Mouse (Mus musculus) heart, postnatal 10 days (tissue): ENCODE data around the gene Apoc2. TPM values are rescaled to one million over a fixed set of nuclear protein-coding genes. Genes with fewer than 3 reads are reported as not detected.
A peak's percentile ranks its signal among the peaks of the same experiment; 100 is the strongest.
"Not testable (repeated sequence)": the region's sequence is repeated elsewhere in the genome, so short reads cannot be mapped to it uniquely, and the experiment has no call there.

Experiments
- DNase-seq, 2 experiments: peaks; one replicate each; pipeline ENCODE4 v3.0.0; 2021
- intact Hi-C: fragments of 180-260 bp; cut with DNase I; formaldehyde crosslinking; loops from one replicate; pipeline ENCODE4 v1.15.1; 2025
- total RNA-seq, 2 experiments: library from RNA; stranded (reverse); gene quantifications; 2 replicates each; pipeline ENCODE4 v1.2.3; 2021

Apoc2 gene
- total RNA-seq, 2 experiments from 2014 or later = 0.60 TPM; not detected in 1

GRCm38 (mm10) chr7:19700299-19701068, 22.7 kb upstream of the Apoc2 start:
- DNase-seq = no peak
- intact Hi-C loops = loop anchor here (1.0 kb wide), 1 partner anchor 31 kb away; no protein-coding TSS in a partner anchor

DNA sequence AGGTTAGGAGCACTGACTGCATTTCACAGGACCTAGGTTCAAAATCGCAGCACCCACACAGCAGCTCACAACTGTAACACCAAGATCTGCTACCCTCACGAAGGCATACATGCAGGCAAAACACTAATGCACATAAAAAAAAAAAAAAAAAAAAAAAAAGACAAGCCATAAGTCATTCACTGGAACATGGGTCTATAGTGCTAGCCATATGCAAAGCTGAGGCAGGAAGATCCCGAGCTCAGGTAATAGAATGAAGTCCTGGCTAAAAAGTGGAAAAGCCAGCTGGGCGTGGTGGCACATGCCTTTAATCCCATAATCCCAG, 22.0 kb upstream of the Apoc2 start:
- DNase-seq = no peak
- intact Hi-C loops = no loop called here

DNA sequence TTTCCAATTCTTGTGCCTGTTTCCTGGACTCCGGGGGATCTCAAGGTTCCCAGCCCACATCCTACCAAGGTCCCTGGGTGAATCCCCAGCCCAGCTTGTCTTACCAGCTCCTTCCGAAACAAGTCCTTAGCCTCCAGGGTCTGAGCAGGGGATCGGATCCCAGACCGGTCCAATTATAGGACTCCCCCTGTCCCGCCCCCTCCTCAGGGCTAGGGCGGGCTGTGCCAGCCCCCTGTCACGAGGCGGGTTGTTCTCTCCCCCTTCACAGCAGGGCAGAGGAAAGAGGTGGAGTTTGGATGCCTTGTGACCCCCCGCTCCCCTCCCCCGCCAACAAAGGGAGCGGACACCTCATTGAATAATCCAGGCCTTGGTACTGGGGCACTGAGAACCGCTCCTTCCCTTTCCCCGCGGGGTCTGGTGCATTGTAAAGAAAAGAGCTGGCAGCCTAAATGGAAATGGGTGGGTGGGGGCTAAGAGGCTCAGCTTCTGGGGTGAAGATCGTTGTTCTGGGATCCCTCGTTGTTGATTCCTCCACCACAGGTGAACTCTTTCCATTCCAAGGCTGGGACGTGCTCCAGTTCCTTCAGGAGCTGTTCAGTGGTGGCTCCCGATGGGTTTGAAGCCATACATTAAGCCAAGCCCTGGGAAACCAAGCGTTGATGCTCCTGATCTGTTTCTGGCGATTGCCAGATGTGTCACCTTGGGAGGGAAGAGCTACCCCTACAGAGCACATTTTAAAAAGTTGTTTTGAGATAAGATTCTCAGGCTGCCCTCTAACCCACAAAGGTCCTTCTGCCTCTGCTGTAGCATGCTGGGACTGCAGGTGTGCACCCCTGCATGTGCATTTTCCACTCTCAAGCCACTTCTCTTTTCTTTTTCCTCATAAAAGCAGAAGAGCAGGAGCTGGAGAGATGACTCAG, 21.4 kb upstream of the Apoc2 start, which contains the start of gene Apoe:
Gene Apoe, minus strand, starts transcription at position 282 of the 920 bp plus-strand sequence.
- DNase-seq = peak; percentile 72 to 74
- intact Hi-C loops = no loop called here

DNA sequence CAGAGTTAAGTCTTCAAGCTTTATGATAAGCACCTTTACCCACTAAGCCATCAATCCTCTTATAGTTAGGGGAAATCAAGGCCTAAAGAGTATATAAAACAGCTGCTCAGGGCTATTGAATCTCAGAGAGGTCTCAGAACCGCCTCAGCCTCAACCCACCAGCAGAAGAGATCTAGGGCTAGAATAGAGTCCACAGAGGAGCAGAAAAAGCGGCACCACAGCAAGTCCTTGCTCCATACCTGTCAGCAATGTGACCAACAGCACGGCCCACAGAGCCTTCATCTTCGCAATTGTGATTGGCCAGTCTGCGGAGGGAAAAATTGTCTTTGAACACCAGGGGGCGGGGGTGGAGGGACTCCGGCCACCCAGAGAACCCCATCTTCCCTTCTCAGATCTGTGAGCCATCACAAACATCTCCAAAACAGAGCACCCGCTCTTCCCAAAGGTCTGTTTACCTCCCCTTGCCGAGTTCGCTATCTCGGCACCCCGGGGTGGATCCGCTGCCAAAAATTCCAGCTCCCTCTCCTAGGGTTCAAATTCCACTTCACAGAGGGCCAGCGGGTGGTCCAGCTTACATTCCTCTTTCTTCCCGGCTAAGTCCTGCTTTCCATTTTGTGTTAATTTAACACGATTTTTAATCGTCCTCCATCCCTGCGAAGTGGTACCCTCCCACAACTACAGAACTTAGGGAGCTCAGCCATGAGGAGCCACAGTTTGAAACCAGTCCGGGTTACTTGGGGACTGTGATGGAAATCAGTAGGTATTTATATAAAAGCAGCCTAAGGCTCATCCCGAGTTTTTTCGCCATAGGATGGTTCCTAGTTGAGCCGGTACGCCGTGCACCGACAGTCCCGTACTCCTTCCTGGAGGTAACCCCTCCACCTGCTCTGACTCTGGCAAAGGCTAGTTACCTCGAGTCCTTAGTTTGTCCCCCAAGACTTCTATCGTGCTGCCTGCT, 20.5 kb upstream of the Apoc2 start:
- no peak for DNase-seq

DNA sequence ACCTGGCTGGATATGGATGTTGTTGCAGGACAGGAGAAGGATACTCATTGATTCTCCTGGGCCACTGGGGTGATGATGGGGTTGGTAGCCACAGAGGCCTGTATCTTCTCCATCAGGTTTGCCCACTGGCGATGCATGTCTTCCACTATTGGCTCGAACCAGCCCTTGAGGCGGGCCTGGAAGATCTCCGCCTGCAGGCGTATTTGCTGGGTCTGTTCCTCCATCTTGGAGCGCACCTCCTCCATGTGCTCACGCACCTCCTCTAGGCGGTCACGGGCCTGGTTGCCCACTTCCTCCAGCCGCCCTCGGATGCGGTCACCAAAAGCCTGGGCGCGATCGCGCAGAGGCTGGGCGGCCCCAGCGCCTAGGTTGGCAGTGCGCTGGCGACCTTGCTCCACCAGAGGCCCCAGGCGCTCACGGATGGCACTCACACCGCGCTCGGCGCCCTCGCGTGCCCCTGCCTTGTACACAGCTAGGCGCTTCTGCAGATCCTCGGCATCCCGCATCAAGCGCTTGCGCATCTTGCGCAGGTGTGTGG, 18.7 kb upstream of the Apoc2 start:
- intact Hi-C loops = no loop called here
- no peak for DNase-seq

More for the DNA sequence above, 20.5 kb upstream of the Apoc2 start:
- intact Hi-C loops = no loop called here

DNA sequence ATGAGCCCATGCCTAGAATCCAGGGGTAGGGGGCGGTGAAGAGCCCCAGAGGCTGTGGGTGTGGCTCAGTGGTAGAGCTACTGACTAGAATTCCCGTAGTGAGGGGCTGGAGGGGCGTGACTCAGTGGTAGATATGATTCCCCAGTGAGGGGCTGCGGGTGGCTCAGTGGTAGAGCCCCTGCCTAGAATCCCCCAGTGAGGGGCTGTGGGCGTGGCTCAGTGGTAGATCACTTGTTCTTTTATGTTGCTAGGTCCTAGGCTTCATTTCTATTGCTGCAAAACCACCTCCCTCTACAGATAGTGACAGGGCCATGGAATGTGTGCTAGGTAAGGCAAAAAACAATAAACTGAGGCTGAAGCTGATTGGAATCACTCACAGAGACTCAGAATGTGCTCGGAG, 18.1 kb upstream of the Apoc2 start:
- no peak for DNase-seq
- intact Hi-C loops = no loop called here

DNA sequence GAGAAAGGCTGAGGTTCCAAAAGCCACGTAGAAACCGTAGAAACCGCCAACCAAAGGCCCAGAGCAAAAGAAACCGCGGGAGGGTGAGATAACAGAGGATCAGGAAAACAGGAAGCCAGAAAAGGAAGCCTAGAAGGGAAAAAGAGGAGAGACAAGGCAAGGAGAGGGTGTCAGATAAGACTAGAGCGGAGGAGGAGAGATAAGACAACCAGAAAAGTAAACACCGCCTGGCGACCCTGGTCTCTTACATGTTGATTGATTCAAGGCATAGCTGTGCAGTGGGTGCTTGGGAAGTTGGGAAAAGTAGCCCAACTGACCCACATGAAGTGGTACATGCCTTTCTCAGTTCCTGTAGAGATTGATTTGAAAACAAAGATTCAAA, 17.5 kb upstream of the Apoc2 start:
- DNase-seq = no peak
- intact Hi-C loops = no loop called here

DNA sequence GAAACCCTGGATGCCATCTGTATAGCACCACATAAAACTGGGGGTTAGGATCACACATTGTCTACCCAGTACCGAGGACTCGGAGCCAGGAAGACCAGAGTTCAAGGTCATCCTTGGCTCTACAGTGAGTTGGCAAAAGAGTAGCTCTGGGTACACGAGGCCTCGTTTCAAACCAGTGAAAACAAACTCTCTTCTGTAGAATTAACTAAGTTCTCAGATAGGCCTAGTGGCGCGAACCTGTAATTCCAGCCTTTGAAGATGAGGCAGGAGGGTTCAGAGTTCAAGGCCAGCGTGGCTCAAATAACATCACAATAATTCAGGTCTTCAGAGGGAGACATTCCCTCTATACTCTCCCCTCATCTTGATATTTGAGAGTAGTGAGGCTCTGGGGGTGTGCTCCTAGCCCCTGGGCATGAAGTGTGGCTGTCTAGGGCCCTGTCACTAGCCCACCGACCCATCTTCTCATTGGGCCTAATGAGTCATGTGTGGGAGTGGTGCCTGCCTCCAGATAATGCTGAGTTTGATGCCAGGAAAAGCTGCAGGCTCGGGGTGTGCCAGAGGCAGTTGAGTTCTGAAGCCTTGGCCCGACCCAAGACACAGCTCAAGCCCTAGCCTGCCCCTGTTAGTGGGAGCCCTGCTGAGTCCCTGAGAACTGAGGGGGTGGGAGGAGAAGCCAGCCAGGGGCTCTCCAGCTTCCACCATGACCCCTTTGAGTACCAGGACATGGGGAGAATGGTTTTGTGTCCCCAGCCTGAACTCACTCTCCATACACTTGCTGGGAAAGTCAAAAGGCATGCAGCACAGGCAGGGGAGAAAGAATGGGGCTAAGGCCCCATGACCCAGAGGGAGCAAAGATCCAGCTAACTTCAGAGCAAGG, 16.8 kb upstream of the Apoc2 start:
- intact Hi-C loops = no loop called here
- peak in 1 of 2 experiments; percentile 37 for DNase-seq

- DNase-seq = peak; percentile 53 to 68
- intact Hi-C loops = no loop called here
Observed at GRCm38 (mm10) chr7:19693421-19693820, 15.7 kb upstream of the Apoc2 start.

DNA sequence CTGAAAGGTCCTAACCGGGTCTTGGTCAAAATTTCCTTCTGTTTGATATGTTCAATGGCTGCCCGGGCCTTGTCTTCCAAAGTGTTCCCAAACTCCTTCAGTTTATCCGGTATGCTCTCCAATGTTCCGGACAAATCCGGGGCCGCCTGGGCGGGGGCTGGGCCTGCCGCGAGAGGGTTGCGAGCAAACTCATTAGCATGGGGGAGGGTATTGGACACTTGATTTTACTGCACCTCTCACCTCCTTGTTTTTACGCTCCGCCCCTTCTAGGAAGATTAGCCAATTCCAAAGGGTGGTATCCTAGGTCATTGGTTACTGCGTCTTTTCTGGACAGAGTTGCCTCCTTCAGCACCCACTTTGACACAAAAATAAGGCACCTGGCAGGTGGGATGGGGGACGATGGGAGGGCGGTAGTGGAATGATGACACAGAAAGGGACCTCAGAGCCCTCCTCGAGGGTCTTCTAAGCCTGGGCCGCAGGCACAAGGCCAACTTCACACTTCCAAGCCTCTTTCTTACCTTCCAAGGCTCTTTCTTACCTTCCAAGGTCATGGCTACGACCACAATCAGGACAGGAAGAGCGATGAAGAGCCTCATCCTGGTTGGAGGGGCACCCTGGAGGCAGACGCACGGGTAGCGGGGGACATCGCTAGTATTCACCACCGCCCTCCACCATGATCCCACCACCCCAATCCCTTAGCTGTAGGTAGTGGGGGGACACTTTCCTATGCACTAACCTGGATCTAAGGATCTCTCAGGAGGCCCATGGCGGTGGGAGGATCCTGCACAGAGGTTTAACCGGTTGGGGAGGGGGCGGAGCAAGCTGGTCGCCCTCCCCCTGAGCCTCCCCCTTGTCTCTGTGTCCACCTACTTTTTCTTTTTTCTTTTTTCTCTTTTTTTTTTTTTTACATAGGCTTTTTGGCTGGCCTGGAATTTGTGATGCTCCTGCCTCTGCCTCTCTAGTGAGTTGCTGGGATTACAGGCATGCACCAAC, 14.4 kb upstream of the Apoc2 start, which contains the start of gene Apoc1:
Gene Apoc1, minus strand, starts transcription at position 788 of the 993 bp plus-strand sequence.
- DNase-seq = no peak
- intact Hi-C loops = no loop called here

DNA sequence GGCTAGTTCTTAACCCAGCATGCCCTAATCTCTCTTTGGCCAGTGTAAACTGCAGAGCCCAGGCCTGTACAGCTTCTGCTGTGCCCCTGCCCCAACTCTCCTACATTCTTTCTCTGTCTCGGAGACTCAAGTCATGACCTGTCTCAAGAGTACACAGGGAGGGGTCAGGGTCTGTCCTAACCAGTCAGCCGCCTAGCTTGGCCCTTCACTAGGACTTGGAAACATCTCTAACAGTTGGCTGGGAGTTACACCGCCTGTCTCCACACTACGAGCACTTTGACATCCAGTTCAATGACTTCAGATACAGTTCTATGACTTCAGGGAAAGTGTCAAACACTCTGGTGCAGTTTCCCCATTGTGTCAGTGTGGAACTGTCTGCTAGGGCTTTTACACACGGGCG, 13.7 kb upstream of the Apoc2 start:
- no peak for DNase-seq
- intact Hi-C loops = no loop called here

DNA sequence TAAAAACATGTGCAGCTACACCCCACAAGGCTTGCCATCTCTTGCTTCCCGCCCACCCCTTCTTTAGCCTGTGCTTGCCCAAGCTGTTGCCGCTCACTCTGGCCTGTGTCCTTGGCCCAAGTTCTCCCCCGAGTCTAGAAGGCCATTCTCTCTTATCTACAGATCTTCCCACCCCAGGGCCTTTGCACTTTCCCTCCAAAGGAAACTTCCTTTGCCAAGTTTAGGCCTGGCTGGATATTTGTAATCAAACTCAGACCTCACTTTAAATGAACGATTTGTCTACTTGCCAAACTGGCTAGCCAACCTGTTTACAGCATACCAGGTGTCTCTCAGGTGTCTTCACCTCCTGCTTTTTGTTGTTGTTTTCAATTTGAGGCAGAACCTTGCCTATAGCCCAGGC, 13.1 kb upstream of the Apoc2 start:
- intact Hi-C loops = no loop called here
- DNase-seq = no peak

GRCm38 (mm10) chr7:19688611-19689010, 10.9 kb upstream of the Apoc2 start:
- intact Hi-C loops = no loop called here
- DNase-seq = no peak

- intact Hi-C loops = no loop called here
- DNase-seq = no peak
Observed at GRCm38 (mm10) chr7:19688101-19688500, 10.4 kb upstream of the Apoc2 start.

GRCm38 (mm10) chr7:19686927-19687583, 9.3 kb upstream of the Apoc2 start:
- intact Hi-C loops = not testable (repeated sequence)

GRCm38 (mm10) chr7:19686521-19686920, 8.8 kb upstream of the Apoc2 start:
- no peak for DNase-seq

More at GRCm38 (mm10) chr7:19686927-19687583, 9.3 kb upstream of the Apoc2 start:
- DNase-seq = not testable (repeated sequence)

GRCm38 (mm10) chr7:19685374-19685773, 7.6 kb upstream of the Apoc2 start:
- intact Hi-C loops = no loop called here
- no peak for DNase-seq

More at GRCm38 (mm10) chr7:19686521-19686920, 8.8 kb upstream of the Apoc2 start:
- intact Hi-C loops = no loop called here
